Mouse (Mus musculus): ENCODE results near the gene Znrf2.

DNA sequence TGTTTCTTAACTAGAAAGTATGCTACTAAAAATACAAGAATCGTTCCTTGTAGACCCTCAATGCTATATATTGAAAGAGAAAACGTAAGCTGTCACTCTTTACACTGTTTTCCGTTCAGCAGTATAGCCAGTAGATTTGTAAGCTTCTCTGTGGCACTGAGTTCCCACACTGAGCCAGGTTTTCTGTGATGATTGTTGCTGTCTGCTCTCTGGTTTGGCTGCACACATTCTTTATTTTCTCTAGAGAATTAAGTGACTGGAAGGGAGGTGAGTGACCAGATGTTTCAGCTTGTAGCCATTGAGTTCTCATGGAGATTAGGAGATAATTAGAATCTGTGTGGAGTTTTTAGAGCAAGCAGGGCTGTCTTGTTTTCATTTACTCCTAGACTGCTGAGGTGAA, 3.0 kb downstream of the Znrf2 start:
- no peak for TF ChIP-seq GATA1 (IDR thresholded peaks at IDR 0.05; ENCODE audit: low read length)
- no peak for TF ChIP-seq TAL1 (IDR thresholded peaks at IDR 0.05; ENCODE audit: low read length)
